Mouse (Mus musculus) liver, embryonic 15.5 days (tissue): Measurements from ENCODE around the gene Iqschfp. TPM values are rescaled to one million over a fixed set of nuclear protein-coding genes. Genes with fewer than 3 reads are reported as not detected.

Experiments used
- ATAC-seq: fragments of 200-750 bp; cut with Nextera tagmentation; 2 replicates; pipeline ENCODE4 v1.8.0; 2017; ENCODE audit warnings: moderate number of reproducible peaks, mild to moderate bottlenecking, moderate library complexity; ENCODE audit not compliant: insufficient read depth
- H3K27ac ChIP-seq: fragments of 300-500 bp; sonication (generic); replicated peaks from 2 replicates; pipeline ENCODE4 v1.5.1; 2015; ENCODE audit warnings: mild to moderate bottlenecking, inconsistent platforms
- H3K27me3 ChIP-seq: fragments of 300-500 bp; sonication (generic); 2 replicates; pipeline ENCODE4 v1.6.1; 2015; ENCODE audit warnings: mild to moderate bottlenecking, inconsistent platforms
- H3K36me3 ChIP-seq: fragments of 300-500 bp; sonication (generic); replicated peaks from 2 replicates; pipeline ENCODE4 v1.6.1; 2015; ENCODE audit warnings: moderate library complexity, mild to moderate bottlenecking, inconsistent platforms
- H3K4me1 ChIP-seq: fragments of 300-500 bp; sonication (generic); replicated peaks from 2 replicates; pipeline ENCODE4 v1.6.1; 2015; ENCODE audit warnings: inconsistent platforms
- H3K4me2 ChIP-seq: fragments of 300-500 bp; sonication (generic); 2 replicates; pipeline ENCODE4 v1.6.1; 2015; ENCODE audit warnings: moderate library complexity, mild to moderate bottlenecking, inconsistent platforms
- H3K4me3 ChIP-seq: fragments of 300-500 bp; sonication (generic); replicated peaks from 2 replicates; pipeline ENCODE4 v1.5.1; 2015; ENCODE audit warnings: mild to moderate bottlenecking, inconsistent platforms
- H3K9ac ChIP-seq: fragments of 300-500 bp; sonication (generic); 2 replicates; pipeline ENCODE4 v1.6.1; 2015; ENCODE audit warnings: moderate library complexity, mild to moderate bottlenecking, inconsistent platforms
- H3K9me3 ChIP-seq: fragments of 300-500 bp; sonication (generic); replicated peaks from 2 replicates; pipeline ENCODE4 v1.6.1; 2016; ENCODE audit warnings: inconsistent platforms
- WGBS: fragments of 180-500 bp; shearing (Covaris S2); methylation state at CpG from one replicate; pipeline ENCODE4 v1.1.7; 2015; ENCODE audit warnings: mixed read lengths; ENCODE audit not compliant: insufficient replicate concordance; 5-methylcytosine and 5-hydroxymethylcytosine counted together
- polyA plus RNA-seq: library from polyadenylated mRNA; unstranded; fragments of >200 nt; fragmentation: Nextera tagmentation; extraction: Ambion mirVana; gene quantifications from 2 replicates; pipeline ENCODE4 v1.2.1, GENCODE M21; 2015

The Iqschfp gene
- polyA plus RNA-seq, 1 experiment from 2014 or later: not detected

DNA sequence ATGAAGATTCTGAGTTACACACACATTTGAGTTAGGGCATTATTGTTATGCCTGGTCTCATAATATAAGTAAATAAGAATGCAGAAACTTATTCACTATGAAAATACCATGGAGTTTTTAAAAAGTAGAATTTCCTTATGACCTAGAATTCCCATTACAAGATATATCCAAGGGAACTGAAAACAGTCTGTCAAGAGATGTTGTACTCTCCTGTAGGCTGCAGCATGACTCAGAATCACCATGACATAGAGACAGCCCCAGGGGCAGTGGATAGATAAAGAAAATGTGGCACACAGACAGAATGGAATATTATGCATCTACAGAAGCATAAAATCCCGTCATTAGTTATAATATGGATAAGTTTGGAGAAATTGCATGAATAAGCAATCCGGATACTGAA, 150.9 kb downstream of the Iqschfp start:
- H3K4me3 ChIP-seq: no peak overlapping the region
- H3K4me1 ChIP-seq: no peaks in the 10 kb centered on the region
- H3K27ac ChIP-seq: no peak overlapping the region
- no peak overlapping the region for H3K4me2 ChIP-seq
- no peaks in the 10 kb centered on the region for H3K27me3 ChIP-seq
- no peak for ATAC-seq
- H3K9ac ChIP-seq: no peak overlapping the region
- H3K36me3 ChIP-seq: no peaks in the 10 kb centered on the region
- 59% methylated on average over 2 of the region's 2 CpGs for WGBS
- H3K9me3 ChIP-seq: no peaks in the 10 kb centered on the region

- Histone ChIP-seq H3K27ac (no peak overlapping the region), H3K9ac (no peak overlapping the region), H3K4me1 (no peaks in the 10 kb centered on the region), H3K27me3 (no peaks in the 10 kb centered on the region), H3K9me3 (no peaks in the 10 kb centered on the region), H3K36me3 (no peaks in the 10 kb centered on the region), H3K4me2 (no peak overlapping the region), H3K4me3 (no peak overlapping the region)
- ATAC-seq: no peak
- WGBS: 41% methylated on average over 9 of the region's 9 CpGs
These were observed 153.7 kb downstream of the Iqschfp start for GRCm38 (mm10) chr3:68045475-68046416.

GRCm38 (mm10) chr3:68053538-68053937, 161.5 kb downstream of the Iqschfp start:
- no peaks in the 10 kb centered on the region for H3K36me3 ChIP-seq
- no peak overlapping the region for H3K9ac ChIP-seq
- H3K4me2 ChIP-seq: no peak overlapping the region
- H3K27me3 ChIP-seq: no peaks in the 10 kb centered on the region
- H3K27ac ChIP-seq: no peak overlapping the region
- WGBS: 36% methylated on average over 2 of the region's 2 CpGs
- H3K4me1 ChIP-seq: no peaks in the 10 kb centered on the region
- H3K9me3 ChIP-seq: no peaks in the 10 kb centered on the region
- no peak for ATAC-seq
- H3K4me3 ChIP-seq: no peak overlapping the region

- WGBS: 38% methylated on average over 13 of the region's 13 CpGs
- Histone ChIP-seq H3K9me3 (no peaks in the 10 kb centered on the region), H3K4me2 (no peak overlapping the region), H3K27me3 (no peaks in the 10 kb centered on the region), H3K4me1 (no peaks in the 10 kb centered on the region), H3K27ac (no peak overlapping the region), H3K36me3 (no peaks in the 10 kb centered on the region), H3K4me3 (no peak overlapping the region), H3K9ac (no peak overlapping the region)
- ATAC-seq: no peak; the same call in 1 of the 2 replicates
These were observed 163.0 kb downstream of the Iqschfp start for GRCm38 (mm10) chr3:68055071-68055470.

GRCm38 (mm10) chr3:68056373-68057275, 164.6 kb downstream of the Iqschfp start:
- WGBS: 44% methylated on average over 23 of the region's 23 CpGs
- H3K27me3 ChIP-seq: no peaks in the 10 kb centered on the region
- no peak overlapping the region for H3K27ac ChIP-seq
- no peak overlapping the region for H3K9ac ChIP-seq
- no peaks in the 10 kb centered on the region for H3K4me1 ChIP-seq
- no peaks in the 10 kb centered on the region for H3K36me3 ChIP-seq
- ATAC-seq: no peak
- peak overlapping the region; percentile 42 for H3K4me3 ChIP-seq
- H3K4me2 ChIP-seq: peak overlapping the region; percentile 48
- H3K9me3 ChIP-seq: no peaks in the 10 kb centered on the region

DNA sequence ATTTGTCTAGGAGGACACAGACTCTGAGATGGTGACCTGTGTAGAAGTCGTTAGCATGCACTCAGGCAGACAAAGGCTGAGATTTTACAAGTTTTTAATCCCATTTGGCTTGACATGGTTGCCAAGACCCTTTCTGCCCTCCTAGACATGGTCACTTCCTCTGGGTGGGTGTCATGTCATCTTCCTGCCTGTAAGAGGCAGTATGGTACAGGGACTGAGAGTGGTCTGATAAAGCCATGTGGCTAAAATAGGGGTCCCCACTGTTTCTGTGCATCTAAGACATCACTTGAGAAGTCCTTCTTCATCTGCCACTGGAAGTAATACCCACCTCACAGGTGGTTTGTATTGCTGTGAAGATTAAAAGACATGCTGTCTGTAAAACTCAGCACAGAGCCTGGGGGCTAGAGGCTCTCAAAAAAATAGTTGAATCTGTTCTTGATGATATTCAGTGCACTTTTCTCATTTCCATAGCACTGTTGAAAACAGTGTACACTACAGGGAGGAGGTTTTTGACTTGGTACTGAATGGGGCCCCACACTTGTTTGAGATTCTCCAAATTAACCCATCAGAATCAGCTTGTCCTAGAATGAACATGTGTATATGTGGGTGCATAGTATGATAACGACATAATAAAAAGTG, 167.2 kb downstream of the Iqschfp start:
- H3K9ac ChIP-seq: no peak overlapping the region
- no peaks in the 10 kb centered on the region for H3K9me3 ChIP-seq
- no peaks in the 10 kb centered on the region for H3K4me1 ChIP-seq
- 30% methylated on average over 2 of the region's 2 CpGs for WGBS
- no peak overlapping the region for H3K4me2 ChIP-seq
- no peaks in the 10 kb centered on the region for H3K27me3 ChIP-seq
- no peak overlapping the region for H3K4me3 ChIP-seq
- H3K36me3 ChIP-seq: no peaks in the 10 kb centered on the region
- ATAC-seq: no peak
- H3K27ac ChIP-seq: no peak overlapping the region

GRCm38 (mm10) chr3:68064731-68065130, 172.7 kb downstream of the Iqschfp start, which contains the start of gene Schip1:
Gene Schip1, plus strand, starts transcription at chr3:68064802.
- H3K9me3 ChIP-seq: no peaks in the 10 kb centered on the region
- H3K9ac ChIP-seq: no peak within 1 kb of the TSS
- H3K27ac ChIP-seq: no peak within 1 kb of the TSS
- ATAC-seq: no peak
- no peaks in the 10 kb centered on the region for H3K36me3 ChIP-seq
- WGBS: 30% methylated on average over 12 of the region's 12 CpGs
- no peak within 1 kb of the TSS for H3K4me3 ChIP-seq
- H3K4me2 ChIP-seq: no peak within 1 kb of the TSS
- no peaks in the 10 kb centered on the region for H3K27me3 ChIP-seq
- no peaks in the 10 kb centered on the region for H3K4me1 ChIP-seq

- H3K27me3 ChIP-seq: no peaks in the 10 kb centered on the region
- no peak overlapping the region for H3K4me3 ChIP-seq
- H3K9ac ChIP-seq: no peak overlapping the region
- H3K27ac ChIP-seq: no peak overlapping the region
- no peaks in the 10 kb centered on the region for H3K4me1 ChIP-seq
- H3K4me2 ChIP-seq: no peak overlapping the region
- no peak for ATAC-seq
- H3K36me3 ChIP-seq: no peaks in the 10 kb centered on the region
- H3K9me3 ChIP-seq: no peaks in the 10 kb centered on the region
- WGBS: 64% methylated on average over 9 of the region's 9 CpGs
These were observed 179.7 kb downstream of the Iqschfp start for GRCm38 (mm10) chr3:68071395-68072386.

DNA sequence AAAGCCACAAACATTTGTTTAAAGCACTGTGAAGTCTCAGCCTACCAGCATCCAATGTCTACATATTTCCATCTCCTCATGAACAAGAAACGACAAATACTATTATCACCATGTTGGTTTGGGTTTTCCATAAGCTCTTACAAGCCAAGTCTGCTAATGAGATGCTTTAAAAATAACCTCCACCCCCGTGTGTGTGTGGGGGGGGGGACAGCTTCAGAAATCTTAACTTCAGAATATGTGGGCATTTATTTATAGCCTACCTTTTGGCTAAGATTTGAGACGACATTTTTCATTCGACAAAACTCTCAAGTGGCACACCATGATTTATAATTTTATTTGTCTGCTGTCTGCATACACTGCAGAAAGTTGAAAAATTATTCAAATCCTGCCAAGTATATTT, 185.4 kb downstream of the Iqschfp start:
- H3K9me3 ChIP-seq: no peaks in the 10 kb centered on the region
- 45% methylated on average over 4 of the region's 4 CpGs for WGBS

GRCm38 (mm10) chr3:68085024-68085423, 193.0 kb downstream of the Iqschfp start:
- H3K4me3 ChIP-seq: no peak overlapping the region
- no peak for ATAC-seq
- H3K4me1 ChIP-seq: no peaks in the 10 kb centered on the region
- no peaks in the 10 kb centered on the region for H3K9me3 ChIP-seq
- H3K4me2 ChIP-seq: no peak overlapping the region
- no peak overlapping the region for H3K27ac ChIP-seq
- H3K9ac ChIP-seq: no peak overlapping the region
- WGBS: 72% methylated on average over 2 of the region's 2 CpGs
- no peaks in the 10 kb centered on the region for H3K36me3 ChIP-seq
- no peaks in the 10 kb centered on the region for H3K27me3 ChIP-seq

More for the DNA sequence above, 185.4 kb downstream of the Iqschfp start:
- Histone ChIP-seq H3K27me3 (no peaks in the 10 kb centered on the region), H3K9ac (no peak overlapping the region), H3K4me2 (no peak overlapping the region), H3K36me3 (no peaks in the 10 kb centered on the region), H3K4me1 (no peaks in the 10 kb centered on the region), H3K4me3 (no peak overlapping the region), H3K27ac (no peak overlapping the region)
- no peak for ATAC-seq
